Mouse (Mus musculus) forebrain, embryonic 11.5 days (tissue): ENCODE measurements at regions not wholly inside any gene's neighbourhood (a gene's known extent, or its start where the extent isn't known, plus 50 kb on each side); places are given as distances from the start of the nearest gene placed in this dataset.
A peak's percentile ranks its signal among the peaks of the same experiment; 100 is the strongest.

Experiments used
- ATAC-seq: fragments of 200-750 bp; cut with Nextera tagmentation; replicated peaks from 2 replicates; pipeline ENCODE4 v1.8.0; 2017; ENCODE audit warnings: moderate TSS enrichment; ENCODE audit not compliant: low FRiP score
- DNase-seq: peaks from one replicate; pipeline ENCODE4 v3.0.0-alpha.2; 2017; ENCODE audit warnings: low spot score
- H3K27ac ChIP-seq: fragments of 300-500 bp; sonication (generic); 2 replicates; pipeline ENCODE4 v1.5.1; 2014; ENCODE audit warnings: low read depth, low read length
- H3K27me3 ChIP-seq: fragments of 300-500 bp; sonication (generic); 2 replicates; pipeline ENCODE4 v1.6.1; 2014; ENCODE audit warnings: mild to moderate bottlenecking, low read length, mixed read lengths; ENCODE audit not compliant: control insufficient read depth, insufficient read depth
- H3K36me3 ChIP-seq: fragments of 300-500 bp; sonication (generic); 2 replicates; pipeline ENCODE4 v1.6.1; 2014; ENCODE audit warnings: mild to moderate bottlenecking, low read length, moderate library complexity, mixed read lengths; ENCODE audit not compliant: control insufficient read depth, insufficient read depth
- H3K4me1 ChIP-seq: fragments of 300-500 bp; sonication (generic); replicated peaks from 2 replicates; pipeline ENCODE4 v1.6.1; 2014; ENCODE audit warnings: low read length, mixed read lengths; ENCODE audit not compliant: control insufficient read depth, insufficient read depth
- H3K4me2 ChIP-seq: fragments of 300-500 bp; sonication (generic); 2 replicates; pipeline ENCODE4 v1.6.1; 2014; ENCODE audit warnings: low read depth, mild to moderate bottlenecking, low read length, moderate library complexity, mixed read lengths; ENCODE audit not compliant: severe bottlenecking
- H3K4me3 ChIP-seq: fragments of 300-500 bp; sonication (generic); 2 replicates; pipeline ENCODE4 v1.5.1; 2014; ENCODE audit warnings: low read depth, low read length
- H3K9ac ChIP-seq: fragments of 300-500 bp; sonication (generic); 2 replicates; pipeline ENCODE4 v1.6.1; 2014; ENCODE audit warnings: low read length
- H3K9me3 ChIP-seq: fragments of 300-500 bp; sonication (generic); 2 replicates; pipeline ENCODE4 v1.6.1; 2016; ENCODE audit warnings: low read length, mixed read lengths; ENCODE audit not compliant: control insufficient read depth
- WGBS: fragments of 180-500 bp; shearing (Covaris S2); extraction: QIAGEN DNeasy Blood & Tissue Kit; methylation state at CpG from one replicate; pipeline ENCODE4 v1.1.7; 2014; 5-methylcytosine and 5-hydroxymethylcytosine counted together

- Histone ChIP-seq H3K4me1 (no peaks in the 10 kb centered on the region), H3K4me3 (no peak overlapping the region), H3K27me3 (no peaks in the 10 kb centered on the region), H3K9me3 (no peaks in the 10 kb centered on the region), H3K27ac (no peak overlapping the region), H3K4me2 (no peak overlapping the region), H3K9ac (no peak overlapping the region), H3K36me3 (no peaks in the 10 kb centered on the region)
- ATAC-seq (no peak), DNase-seq (no peak)
- WGBS, result 80% methylated on average over 22 of the region's 22 CpGs
Measured at GRCm38 (mm10) chr9:23041537-23042472, 181.1 kb upstream of the Bmper start.

DNA sequence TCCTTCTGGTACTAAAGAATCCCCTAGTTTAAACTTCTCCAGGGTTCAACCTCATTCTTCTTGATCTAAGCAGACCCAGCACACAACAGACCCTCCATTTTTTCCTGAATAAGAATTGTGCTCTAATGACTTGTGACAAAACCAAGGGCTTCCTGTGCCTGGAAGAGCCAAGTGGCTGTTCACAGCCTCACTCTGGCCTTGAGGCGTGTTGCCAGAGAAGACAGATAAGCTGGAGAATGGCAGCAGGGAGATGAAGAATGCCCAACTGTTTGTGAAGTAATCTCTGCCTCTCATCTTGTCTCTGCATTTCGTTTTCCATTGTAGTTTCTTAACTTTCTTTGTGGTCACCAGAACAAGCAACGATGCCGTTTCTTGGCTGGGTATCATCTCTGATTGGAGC lies 179.9 kb upstream of the Bmper start:
- Histone ChIP-seq H3K36me3 (no peaks in the 10 kb centered on the region), H3K27me3 (no peaks in the 10 kb centered on the region), H3K27ac (no peak overlapping the region), H3K4me2 (no peak overlapping the region), H3K4me3 (no peak overlapping the region), H3K9me3 (no peaks in the 10 kb centered on the region), H3K4me1 (no peaks in the 10 kb centered on the region), H3K9ac (no peak overlapping the region)
- DNase-seq, result no peak
- 87% methylated on average over 4 of the region's 4 CpGs for WGBS
- ATAC-seq, result no peak

DNA sequence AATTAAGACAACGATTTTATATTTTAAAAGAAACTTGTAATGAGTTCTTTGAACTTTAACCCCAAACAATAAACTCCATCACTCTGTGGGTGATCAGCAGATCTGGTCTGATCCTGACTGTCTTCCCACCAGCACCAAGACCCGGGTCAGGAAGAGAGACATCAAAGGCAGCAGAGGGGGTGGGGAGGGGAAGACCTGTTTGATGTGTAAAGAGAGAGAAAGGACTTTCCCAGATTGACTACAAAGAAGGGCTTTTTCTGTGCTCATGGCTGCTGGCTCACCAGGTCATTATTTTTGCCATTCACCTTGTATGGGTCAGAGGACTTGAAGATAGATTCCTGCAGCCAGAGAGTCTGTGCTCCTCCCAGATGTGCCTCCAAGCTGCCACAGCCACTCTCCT lies 177.4 kb upstream of the Bmper start:
- H3K27me3 ChIP-seq, result no peaks in the 10 kb centered on the region
- DNase-seq, result no peak
- no peak for ATAC-seq
- no peaks in the 10 kb centered on the region for H3K9me3 ChIP-seq
- H3K36me3 ChIP-seq, result no peaks in the 10 kb centered on the region
- no peak overlapping the region for H3K27ac ChIP-seq
- 31% methylated on average over 2 of the region's 2 CpGs for WGBS
- H3K4me1 ChIP-seq, result no peaks in the 10 kb centered on the region
- H3K4me3 ChIP-seq, result no peak overlapping the region
- no peak overlapping the region for H3K9ac ChIP-seq
- no peak overlapping the region for H3K4me2 ChIP-seq

DNA sequence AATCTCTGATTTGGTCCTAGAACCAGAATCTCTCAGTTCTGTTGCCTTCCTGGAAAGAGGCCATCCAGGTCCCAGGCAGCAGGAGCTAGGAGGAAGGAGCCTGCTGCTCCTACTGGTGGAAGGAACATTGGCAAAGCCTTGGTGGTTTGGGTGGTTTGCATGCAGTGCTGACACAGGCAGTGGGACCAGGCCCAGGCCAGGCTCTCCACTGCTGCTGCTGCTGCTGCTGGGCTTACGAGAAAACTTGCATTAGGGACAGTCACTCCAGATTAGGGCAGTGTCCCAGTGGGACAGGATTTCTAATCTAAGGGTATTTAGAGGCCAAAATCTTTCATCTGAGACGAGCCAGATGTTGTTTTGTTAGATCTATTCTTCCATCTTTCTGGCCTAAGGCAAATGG lies 172.1 kb upstream of the Bmper start:
- H3K36me3 ChIP-seq, result no peaks in the 10 kb centered on the region
- no peaks in the 10 kb centered on the region for H3K4me1 ChIP-seq
- no peak overlapping the region for H3K9ac ChIP-seq
- no peaks in the 10 kb centered on the region for H3K9me3 ChIP-seq
- H3K27ac ChIP-seq, result no peak overlapping the region
- WGBS, result 64% methylated on average over 2 of the region's 2 CpGs
- no peak overlapping the region for H3K4me3 ChIP-seq
- no peaks in the 10 kb centered on the region for H3K27me3 ChIP-seq
- H3K4me2 ChIP-seq, result no peak overlapping the region
- DNase-seq (no peak), ATAC-seq (no peak)

DNA sequence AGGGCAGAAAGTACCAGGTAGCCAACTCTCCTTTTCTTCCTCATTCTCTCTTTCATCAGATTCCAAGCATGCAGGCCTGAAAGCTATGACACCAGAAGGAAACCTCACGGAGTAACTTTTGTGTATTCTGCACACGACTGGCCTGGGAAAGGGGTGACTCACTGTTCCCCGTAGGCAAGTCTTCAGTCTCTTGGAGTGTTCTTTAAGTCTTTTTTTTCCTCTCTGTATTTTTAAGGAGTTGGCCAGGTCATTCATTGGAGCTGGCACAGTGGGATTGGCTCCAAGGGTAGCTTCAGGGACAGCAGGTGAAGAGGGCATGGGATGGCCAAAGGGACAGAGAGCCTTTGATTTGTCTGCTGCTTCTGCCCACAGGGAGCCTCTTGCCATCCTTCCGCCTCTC lies 163.3 kb upstream of the Bmper start:
- Histone ChIP-seq H3K27ac (no peak overlapping the region), H3K9ac (no peak overlapping the region), H3K4me3 (no peak overlapping the region), H3K27me3 (no peaks in the 10 kb centered on the region), H3K4me1 (peaks cover 8% of the 10 kb centered on the region; the same call in 1 of the 2 replicates), H3K9me3 (no peaks in the 10 kb centered on the region), H3K36me3 (no peaks in the 10 kb centered on the region), H3K4me2 (no peak overlapping the region)
- ATAC-seq (no peak), DNase-seq (no peak)
- WGBS, result 85% methylated on average over 4 of the region's 4 CpGs

- Histone ChIP-seq H3K4me1 (peaks cover 8% of the 10 kb centered on the region; the same call in 1 of the 2 replicates), H3K27me3 (no peaks in the 10 kb centered on the region), H3K36me3 (no peaks in the 10 kb centered on the region), H3K9ac (no peak overlapping the region), H3K4me3 (no peak overlapping the region), H3K9me3 (no peaks in the 10 kb centered on the region), H3K4me2 (no peak overlapping the region), H3K27ac (no peak overlapping the region)
- ATAC-seq (peak; percentile 39; the same call in 1 of the 2 replicates), DNase-seq (no peak)
Measured at GRCm38 (mm10) chr9:23060526-23060925, 162.3 kb upstream of the Bmper start.

DNA sequence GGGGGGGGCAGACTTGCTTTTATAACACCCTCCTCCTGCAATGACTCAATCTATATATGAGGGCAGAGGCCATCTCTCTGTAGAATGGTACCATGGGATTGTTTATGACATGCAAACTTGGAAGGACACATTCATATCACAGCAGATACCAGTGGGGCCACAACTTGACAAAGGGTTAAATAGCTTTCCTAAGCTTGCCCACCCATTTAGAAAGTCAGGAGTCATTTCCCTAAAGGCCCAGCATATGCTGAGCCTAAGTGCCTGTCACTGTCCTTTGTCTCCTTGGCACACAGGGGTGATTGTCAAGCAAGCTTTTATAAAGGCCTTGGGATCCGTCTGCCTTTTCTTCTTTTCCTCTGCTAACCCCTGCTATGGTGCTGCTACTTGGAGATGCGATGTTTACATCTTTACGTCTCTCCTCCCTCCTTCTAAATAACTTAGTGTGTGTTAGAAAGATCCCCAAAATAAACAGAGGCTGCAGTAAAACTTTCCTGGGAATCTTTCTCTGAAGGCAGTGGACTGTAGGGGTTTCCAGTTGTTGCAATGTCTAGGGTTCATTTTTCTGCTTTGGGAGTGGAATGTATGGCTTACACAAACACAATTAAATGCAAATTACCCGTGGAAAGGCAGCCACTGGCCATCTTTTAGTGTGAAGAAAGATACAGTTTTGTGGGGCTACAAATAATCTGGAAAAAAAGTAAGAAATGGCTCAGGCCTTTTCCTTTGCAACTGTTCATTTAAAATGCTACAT lies 161.5 kb upstream of the Bmper start:
- Histone ChIP-seq H3K36me3 (no peaks in the 10 kb centered on the region), H3K9ac (no peak overlapping the region; the same call in 1 of the 2 replicates), H3K27me3 (no peaks in the 10 kb centered on the region), H3K4me3 (no peak overlapping the region), H3K4me2 (no peak overlapping the region), H3K4me1 (peaks cover 8% of the 10 kb centered on the region; the same call in 1 of the 2 replicates), H3K27ac (peak overlapping the region; percentile 37), H3K9me3 (no peaks in the 10 kb centered on the region)
- 19% methylated on average over 4 of the region's 4 CpGs for WGBS
- DNase-seq (no peak), ATAC-seq (0 out of 2 replicates have a peak, but pooled peaks have one; percentile 22)

DNA sequence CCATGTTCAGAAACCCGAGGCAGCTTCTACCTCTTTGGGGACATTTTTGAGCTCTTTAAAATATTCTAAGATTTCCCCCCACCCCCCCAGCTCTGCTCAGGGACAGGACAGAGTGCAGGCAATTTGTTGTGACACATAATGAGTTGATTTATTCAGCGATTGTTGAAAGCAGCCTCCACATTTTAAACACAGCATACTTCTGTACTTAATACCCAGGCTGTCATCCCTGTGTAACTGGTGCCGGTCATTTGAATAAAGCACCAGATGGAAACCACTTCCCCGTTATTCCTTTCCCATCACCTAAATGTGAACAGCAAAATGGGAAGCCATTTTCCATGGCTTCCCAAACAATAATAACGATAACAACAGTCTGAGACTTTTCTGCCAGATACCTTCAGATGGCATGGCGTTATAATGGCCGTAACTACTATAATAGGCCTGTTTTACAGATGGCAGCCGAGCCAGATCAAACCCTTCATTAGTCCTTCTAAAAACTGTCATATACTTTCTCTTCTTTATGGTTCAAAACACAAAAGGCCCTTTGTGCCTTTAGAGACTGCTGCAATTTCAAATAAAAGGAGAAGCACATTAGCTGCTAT lies 160.7 kb upstream of the Bmper start:
- Histone ChIP-seq H3K27me3 (no peaks in the 10 kb centered on the region), H3K27ac (no peak overlapping the region), H3K36me3 (no peaks in the 10 kb centered on the region), H3K4me1 (peaks cover 8% of the 10 kb centered on the region; the same call in 1 of the 2 replicates), H3K4me2 (no peak overlapping the region), H3K9me3 (no peaks in the 10 kb centered on the region), H3K9ac (no peak overlapping the region), H3K4me3 (no peak overlapping the region)
- WGBS, result 43% methylated on average over 8 of the region's 8 CpGs
- peak; percentile 53 for ATAC-seq
- no peak for DNase-seq
